Mouse (Mus musculus): ENCODE measurements around the gene Nectin2. TPM values are rescaled to one million over a fixed set of nuclear protein-coding genes. Genes with fewer than 3 reads are reported as not detected.
A peak's percentile ranks its signal among the peaks of the same experiment; 100 is the strongest.

Gene Nectin2
- polyA plus RNA-seq, 1 experiment from 2014 or later = 76.5 TPM

- Histone ChIP-seq H3K4me1 (ENCODE audit: control insufficient read depth, insufficient read depth, low read length) (peaks cover 18% of the 10 kb centered on the region), H3K27me3 (ENCODE audit: control insufficient read depth, insufficient read depth, low read length) (no peaks in the 10 kb centered on the region), H3K4me2 (ENCODE audit: low read depth) (no peak overlapping the region), H3K9ac (ENCODE audit: low read length) (no peak overlapping the region), H3K27ac (ENCODE audit: low read depth, low read length) (no peak overlapping the region), H3K4me3 (ENCODE audit: low read depth, low read length) (no peak overlapping the region), H3K9me3 (ENCODE audit: control insufficient read depth, low read length) (no peaks in the 10 kb centered on the region), H3K36me3 (ENCODE audit: control insufficient read depth, insufficient read depth, low read length) (peaks cover 7% of the 10 kb centered on the region; the same call in 1 of the 2 replicates)
- WGBS = 45% methylated on average over 5 of the region's 5 CpGs
- DNase-seq (ENCODE audit: low spot score) (no peak), ATAC-seq (ENCODE audit: insufficient read depth, low FRiP score, low TSS enrichment) (no peak)
These were observed 7.8 kb downstream of the Nectin2 start for GRCm38 (mm10) chr7:19742468-19742867.

GRCm38 (mm10) chr7:19741329-19742031 is 8.8 kb downstream of the Nectin2 start:
- Histone ChIP-seq H3K27me3 (ENCODE audit: control insufficient read depth, insufficient read depth, low read length) (no peaks in the 10 kb centered on the region), H3K9me3 (ENCODE audit: control insufficient read depth, low read length) (no peaks in the 10 kb centered on the region), H3K9ac (ENCODE audit: low read length) (no peak overlapping the region), H3K4me1 (ENCODE audit: control insufficient read depth, insufficient read depth, low read length) (peaks cover 13% of the 10 kb centered on the region; the same call in 1 of the 2 replicates), H3K36me3 (ENCODE audit: control insufficient read depth, insufficient read depth, low read length) (peaks cover 7% of the 10 kb centered on the region; the same call in 1 of the 2 replicates), H3K4me2 (ENCODE audit: low read depth) (no peak overlapping the region), H3K4me3 (ENCODE audit: low read depth, low read length) (no peak overlapping the region), H3K27ac (ENCODE audit: low read depth, low read length) (0 out of 2 replicates have a peak overlapping the region, but pooled peaks have one; percentile 27)
- DNase-seq (ENCODE audit: low spot score) = no peak
- WGBS = 2% methylated on average over 8 of the region's 8 CpGs
- no peak for ATAC-seq (ENCODE audit: insufficient read depth, low FRiP score, low TSS enrichment)

GRCm38 (mm10) chr7:19740269-19740668 is 10.0 kb downstream of the Nectin2 start:
- Histone ChIP-seq H3K9me3 (ENCODE audit: control insufficient read depth, low read length) (no peaks in the 10 kb centered on the region), H3K27ac (ENCODE audit: low read depth, low read length) (no peak overlapping the region), H3K4me2 (ENCODE audit: low read depth) (no peak overlapping the region), H3K27me3 (ENCODE audit: control insufficient read depth, insufficient read depth, low read length) (no peaks in the 10 kb centered on the region), H3K4me3 (ENCODE audit: low read depth, low read length) (no peak overlapping the region), H3K4me1 (ENCODE audit: control insufficient read depth, insufficient read depth, low read length) (peaks cover 13% of the 10 kb centered on the region; the same call in 1 of the 2 replicates), H3K36me3 (ENCODE audit: control insufficient read depth, insufficient read depth, low read length) (peaks cover 10% of the 10 kb centered on the region), H3K9ac (ENCODE audit: low read length) (no peak overlapping the region)
- DNase-seq (ENCODE audit: low spot score) = no peak
- no peak for ATAC-seq (ENCODE audit: insufficient read depth, low FRiP score, low TSS enrichment)
- 89% methylated on average over 11 of the region's 11 CpGs for WGBS

- Histone ChIP-seq H3K27ac (ENCODE audit: low read depth, low read length) (no peak overlapping the region), H3K4me3 (ENCODE audit: low read depth, low read length) (no peak overlapping the region), H3K36me3 (ENCODE audit: control insufficient read depth, insufficient read depth, low read length) (peaks cover 12% of the 10 kb centered on the region), H3K9me3 (ENCODE audit: control insufficient read depth, low read length) (no peaks in the 10 kb centered on the region), H3K9ac (ENCODE audit: low read length) (no peak overlapping the region), H3K4me2 (ENCODE audit: low read depth) (no peak overlapping the region), H3K4me1 (ENCODE audit: control insufficient read depth, insufficient read depth, low read length) (peaks cover 8% of the 10 kb centered on the region; the same call in 1 of the 2 replicates), H3K27me3 (ENCODE audit: control insufficient read depth, insufficient read depth, low read length) (no peaks in the 10 kb centered on the region)
- 93% methylated on average over 3 of the region's 3 CpGs for WGBS
- ATAC-seq (ENCODE audit: insufficient read depth, low FRiP score, low TSS enrichment) (no peak), DNase-seq (ENCODE audit: low spot score) (no peak)
These were observed 11.5 kb downstream of the Nectin2 start for GRCm38 (mm10) chr7:19738771-19739170.

GRCm38 (mm10) chr7:19736389-19737057 is 13.8 kb downstream of the Nectin2 start:
- ATAC-seq (ENCODE audit: insufficient read depth, low FRiP score, low TSS enrichment) (no peak), DNase-seq (ENCODE audit: low spot score) (no peak)
- Histone ChIP-seq H3K4me2 (ENCODE audit: low read depth) (no peak overlapping the region), H3K4me3 (ENCODE audit: low read depth, low read length) (no peak overlapping the region), H3K9me3 (ENCODE audit: control insufficient read depth, low read length) (no peaks in the 10 kb centered on the region), H3K36me3 (ENCODE audit: control insufficient read depth, insufficient read depth, low read length) (peaks cover 15% of the 10 kb centered on the region), H3K27ac (ENCODE audit: low read depth, low read length) (no peak overlapping the region), H3K4me1 (ENCODE audit: control insufficient read depth, insufficient read depth, low read length) (peaks cover 3% of the 10 kb centered on the region; the same call in 1 of the 2 replicates), H3K9ac (ENCODE audit: low read length) (no peak overlapping the region), H3K27me3 (ENCODE audit: control insufficient read depth, insufficient read depth, low read length) (no peaks in the 10 kb centered on the region)
- 88% methylated on average over 16 of the region's 16 CpGs for WGBS

- no peaks in the 10 kb centered on the region for H3K9me3 ChIP-seq (ENCODE audit: control insufficient read depth, low read length)
- no peak overlapping the region for H3K27ac ChIP-seq (ENCODE audit: low read depth, low read length)
- WGBS = 90% methylated on average over 10 of the region's 10 CpGs
- DNase-seq (ENCODE audit: low spot score) (no peak), ATAC-seq (ENCODE audit: insufficient read depth, low FRiP score, low TSS enrichment) (no peak)
- H3K27me3 ChIP-seq (ENCODE audit: control insufficient read depth, insufficient read depth, low read length) = no peaks in the 10 kb centered on the region
- H3K9ac ChIP-seq (ENCODE audit: low read length) = no peak overlapping the region
- H3K4me3 ChIP-seq (ENCODE audit: low read depth, low read length) = no peak overlapping the region
- peaks cover 24% of the 10 kb centered on the region for H3K36me3 ChIP-seq (ENCODE audit: control insufficient read depth, insufficient read depth, low read length)
- H3K4me1 ChIP-seq (ENCODE audit: control insufficient read depth, insufficient read depth, low read length) = no peaks in the 10 kb centered on the region
- no peak overlapping the region for H3K4me2 ChIP-seq (ENCODE audit: low read depth)
These were observed 16.1 kb downstream of the Nectin2 start for GRCm38 (mm10) chr7:19734178-19734666.

- DNase-seq (ENCODE audit: low spot score) = no peak
- Histone ChIP-seq H3K27ac (ENCODE audit: low read depth, low read length) (no peak overlapping the region), H3K4me1 (ENCODE audit: control insufficient read depth, insufficient read depth, low read length) (no peaks in the 10 kb centered on the region), H3K4me2 (ENCODE audit: low read depth) (no peak overlapping the region), H3K9me3 (ENCODE audit: control insufficient read depth, low read length) (no peaks in the 10 kb centered on the region), H3K9ac (ENCODE audit: low read length) (no peak overlapping the region), H3K36me3 (ENCODE audit: control insufficient read depth, insufficient read depth, low read length) (peaks cover 31% of the 10 kb centered on the region), H3K27me3 (ENCODE audit: control insufficient read depth, insufficient read depth, low read length) (no peaks in the 10 kb centered on the region), H3K4me3 (ENCODE audit: low read depth, low read length) (no peak overlapping the region)
- 92% methylated on average over 4 of the region's 4 CpGs for WGBS
- ATAC-seq (ENCODE audit: insufficient read depth, low FRiP score, low TSS enrichment) = no peak
These were observed 23.7 kb downstream of the Nectin2 start for GRCm38 (mm10) chr7:19726541-19726940.

- 95% methylated on average over 12 of the region's 12 CpGs for WGBS
- Histone ChIP-seq H3K4me3 (ENCODE audit: low read depth, low read length) (no peak overlapping the region), H3K4me2 (ENCODE audit: low read depth) (no peak overlapping the region), H3K27ac (ENCODE audit: low read depth, low read length) (no peak overlapping the region), H3K4me1 (ENCODE audit: control insufficient read depth, insufficient read depth, low read length) (no peaks in the 10 kb centered on the region), H3K27me3 (ENCODE audit: control insufficient read depth, insufficient read depth, low read length) (no peaks in the 10 kb centered on the region), H3K9ac (ENCODE audit: low read length) (no peak overlapping the region), H3K9me3 (ENCODE audit: control insufficient read depth, low read length) (no peaks in the 10 kb centered on the region), H3K36me3 (ENCODE audit: control insufficient read depth, insufficient read depth, low read length) (peaks cover 20% of the 10 kb centered on the region)
- DNase-seq (ENCODE audit: low spot score) = no peak
- ATAC-seq (ENCODE audit: insufficient read depth, low FRiP score, low TSS enrichment) = no peak
These were observed 26.1 kb downstream of the Nectin2 start for GRCm38 (mm10) chr7:19724167-19724566.
